Mouse (Mus musculus): ENCODE results near the gene Cnpy1.

DNA sequence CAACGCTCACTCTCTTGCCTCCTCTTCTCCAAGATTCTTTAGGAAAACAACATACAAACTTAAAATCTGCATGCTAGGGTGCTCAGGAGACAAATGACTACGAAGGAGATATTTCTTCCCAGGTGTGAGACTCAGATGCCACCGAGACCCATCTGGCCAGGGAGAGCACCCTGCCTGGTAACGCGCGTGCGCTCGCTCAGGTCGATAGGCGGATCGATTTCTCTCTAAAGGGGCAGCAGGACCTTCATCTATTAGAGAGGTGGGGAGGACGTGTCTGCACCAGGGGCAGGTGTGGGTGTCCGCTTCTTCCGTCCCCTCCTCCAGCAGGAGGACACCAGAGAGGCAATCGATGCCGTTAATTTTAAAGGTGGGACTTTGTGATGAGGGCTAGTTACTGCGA is 87.8 kb downstream of the Cnpy1 start:
- no peak for TF ChIP-seq CTCF (conservative IDR thresholded peaks at IDR 0.05; ENCODE audit: low read length)
- TF ChIP-seq POU5F1 (IDR thresholded peaks at IDR 0.05; ENCODE audit: borderline replicate concordance, low read length) = no peak
